Mouse (Mus musculus) heart, embryonic 11.5 days (tissue): Measurements from ENCODE around the gene Map3k10. TPM values are rescaled to one million over a fixed set of nuclear protein-coding genes. Genes with fewer than 3 reads are reported as not detected.

Source experiments
- ATAC-seq: fragments of 200-750 bp; cut with Nextera tagmentation; replicated peaks from 2 replicates; pipeline ENCODE4 v1.8.0; 2017; ENCODE audit warnings: moderate library complexity; ENCODE audit not compliant: insufficient number of reproducible peaks, low FRiP score, low TSS enrichment
- H3K27ac ChIP-seq: fragments of 300-500 bp; sonication (generic); 2 replicates; pipeline ENCODE4 v1.5.1; 2014; ENCODE audit warnings: mild to moderate bottlenecking, low read depth, low read length
- H3K27me3 ChIP-seq: fragments of 300-500 bp; sonication (generic); 2 replicates; pipeline ENCODE4 v1.6.1; 2014; ENCODE audit warnings: mild to moderate bottlenecking, low read length, mixed read lengths; ENCODE audit not compliant: control insufficient read depth, insufficient read depth
- H3K36me3 ChIP-seq: fragments of 300-500 bp; sonication (generic); 2 replicates; pipeline ENCODE4 v1.6.1; 2014; ENCODE audit warnings: mild to moderate bottlenecking, low read length, moderate library complexity, mixed read lengths; ENCODE audit not compliant: control insufficient read depth, insufficient read depth
- H3K4me1 ChIP-seq: fragments of 300-500 bp; sonication (generic); 2 replicates; pipeline ENCODE4 v1.6.1; 2014; ENCODE audit warnings: low read length; ENCODE audit not compliant: control insufficient read depth, insufficient read depth
- H3K4me2 ChIP-seq: fragments of 300-500 bp; sonication (generic); 2 replicates; pipeline ENCODE4 v1.6.1; 2014; ENCODE audit warnings: mild to moderate bottlenecking, moderate library complexity
- H3K4me3 ChIP-seq: fragments of 300-500 bp; sonication (generic); 2 replicates; pipeline ENCODE4 v1.5.1; 2014; ENCODE audit warnings: low read depth, low read length
- H3K9ac ChIP-seq: fragments of 300-500 bp; sonication (generic); 2 replicates; pipeline ENCODE4 v1.6.1; 2014; ENCODE audit warnings: mild to moderate bottlenecking, low read depth, low read length, moderate library complexity
- H3K9me3 ChIP-seq: fragments of 300-500 bp; sonication (generic); replicated peaks from 2 replicates; pipeline ENCODE4 v1.6.1; 2016; ENCODE audit warnings: low read length; ENCODE audit not compliant: control insufficient read depth
- WGBS: fragments of 180-500 bp; shearing (Covaris S2); extraction: QIAGEN DNeasy Blood & Tissue Kit; methylation state at CpG from one replicate; pipeline ENCODE4 v1.1.7; 2014; ENCODE audit not compliant: insufficient replicate concordance; 5-methylcytosine and 5-hydroxymethylcytosine counted together
- polyA plus RNA-seq: library from polyadenylated mRNA; unstranded; fragments of >200 nt; fragmentation: Nextera tagmentation; extraction: Ambion mirVana; gene quantifications from 2 replicates; pipeline ENCODE4 v1.2.1, GENCODE M21; 2014

Gene Map3k10
- polyA plus RNA-seq, 1 experiment from 2014 or later = 3.6 TPM

DNA sequence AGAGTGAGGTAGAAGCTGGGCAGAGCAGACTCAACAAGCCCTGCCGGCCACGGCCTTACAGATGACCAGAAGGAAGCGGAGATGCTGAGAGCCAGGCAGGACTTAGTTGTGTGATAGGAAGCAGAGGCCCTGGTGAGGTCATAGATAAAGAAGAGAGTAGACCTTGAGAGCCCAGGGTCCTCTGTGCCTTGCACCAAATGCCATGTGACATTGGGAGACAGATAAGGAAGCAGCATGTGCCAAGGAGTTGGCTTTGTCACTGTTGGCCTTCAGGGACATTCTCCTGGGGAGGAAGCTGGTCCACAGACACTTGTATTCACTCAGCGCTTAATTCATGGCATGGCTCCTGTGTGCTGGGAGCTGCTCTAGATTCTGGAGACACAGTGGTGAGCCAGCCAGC lies 65.1 kb downstream of the Map3k10 start:
- H3K27ac ChIP-seq = peak overlapping the region; percentile 54
- H3K4me1 ChIP-seq = peaks cover 66% of the 10 kb centered on the region
- 29% methylated on average over 4 of the region's 4 CpGs for WGBS

DNA sequence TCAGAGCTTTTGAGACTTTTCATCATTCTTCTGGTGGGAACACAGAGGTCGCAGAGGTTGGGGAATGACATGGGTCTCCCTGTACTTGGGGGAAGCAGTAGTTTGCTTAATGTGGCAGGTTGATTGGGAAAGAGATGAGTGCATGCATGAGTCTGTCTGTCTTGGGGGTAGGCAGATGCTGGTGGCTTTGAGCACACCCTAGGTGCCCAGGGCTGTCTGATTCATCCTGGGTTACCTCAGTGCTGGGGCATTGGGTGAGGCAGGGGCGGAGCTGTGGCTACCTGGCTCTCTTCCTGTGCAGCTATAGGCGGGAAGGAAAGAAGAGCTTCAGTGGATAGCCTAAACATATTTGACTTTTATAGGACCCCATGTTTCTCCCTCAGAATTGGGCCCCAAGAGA lies 66.3 kb downstream of the Map3k10 start:
- WGBS = 94% methylated on average over 3 of the region's 3 CpGs
- Histone ChIP-seq H3K4me3 (no peak overlapping the region), H3K36me3 (peaks cover 4% of the 10 kb centered on the region; the same call in 1 of the 2 replicates), H3K4me1 (peaks cover 71% of the 10 kb centered on the region), H3K27me3 (no peaks in the 10 kb centered on the region), H3K9me3 (no peaks in the 10 kb centered on the region), H3K4me2 (no peak overlapping the region), H3K9ac (no peak overlapping the region; the same call in 1 of the 2 replicates), H3K27ac (no peak overlapping the region)
- no peak for ATAC-seq

More for the DNA sequence above, 65.1 kb downstream of the Map3k10 start:
- no peak overlapping the region for H3K4me3 ChIP-seq
- 0 out of 2 replicates have a peak, but pooled peaks have one; percentile 20 for ATAC-seq
- H3K36me3 ChIP-seq = peaks cover 4% of the 10 kb centered on the region; the same call in 1 of the 2 replicates
- peak overlapping the region; percentile 11; the same call in 1 of the 2 replicates for H3K4me2 ChIP-seq
- H3K27me3 ChIP-seq = no peaks in the 10 kb centered on the region
- no peak overlapping the region for H3K9ac ChIP-seq
- H3K9me3 ChIP-seq = no peaks in the 10 kb centered on the region

DNA sequence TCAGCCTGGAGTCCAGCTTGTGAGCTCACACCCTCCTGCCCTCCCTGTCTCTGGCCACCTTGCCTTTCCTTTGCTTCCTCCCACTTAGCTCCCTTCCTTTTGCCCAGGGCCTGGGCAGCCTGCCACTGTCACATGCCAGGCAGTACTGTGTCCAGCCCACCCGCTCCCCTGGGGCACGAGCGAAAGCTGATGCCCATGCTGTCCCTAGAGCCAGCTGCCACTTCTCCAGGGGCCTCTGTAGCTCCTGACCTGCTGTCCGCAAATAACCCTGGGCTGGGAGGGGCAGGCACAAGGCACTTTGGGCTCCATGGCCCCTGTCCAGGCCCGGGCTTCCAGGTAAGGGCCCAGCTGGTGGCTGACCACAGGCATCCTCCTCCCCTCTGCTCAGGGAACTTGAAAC lies 66.8 kb downstream of the Map3k10 start:
- Histone ChIP-seq H3K9ac (no peak overlapping the region; the same call in 1 of the 2 replicates), H3K4me1 (peaks cover 70% of the 10 kb centered on the region), H3K4me3 (no peak overlapping the region), H3K27ac (no peak overlapping the region), H3K9me3 (no peaks in the 10 kb centered on the region), H3K36me3 (peaks cover 4% of the 10 kb centered on the region; the same call in 1 of the 2 replicates), H3K4me2 (no peak overlapping the region; the same call in 1 of the 2 replicates), H3K27me3 (no peaks in the 10 kb centered on the region)
- 52% methylated on average over 5 of the region's 5 CpGs for WGBS
- no peak for ATAC-seq

DNA sequence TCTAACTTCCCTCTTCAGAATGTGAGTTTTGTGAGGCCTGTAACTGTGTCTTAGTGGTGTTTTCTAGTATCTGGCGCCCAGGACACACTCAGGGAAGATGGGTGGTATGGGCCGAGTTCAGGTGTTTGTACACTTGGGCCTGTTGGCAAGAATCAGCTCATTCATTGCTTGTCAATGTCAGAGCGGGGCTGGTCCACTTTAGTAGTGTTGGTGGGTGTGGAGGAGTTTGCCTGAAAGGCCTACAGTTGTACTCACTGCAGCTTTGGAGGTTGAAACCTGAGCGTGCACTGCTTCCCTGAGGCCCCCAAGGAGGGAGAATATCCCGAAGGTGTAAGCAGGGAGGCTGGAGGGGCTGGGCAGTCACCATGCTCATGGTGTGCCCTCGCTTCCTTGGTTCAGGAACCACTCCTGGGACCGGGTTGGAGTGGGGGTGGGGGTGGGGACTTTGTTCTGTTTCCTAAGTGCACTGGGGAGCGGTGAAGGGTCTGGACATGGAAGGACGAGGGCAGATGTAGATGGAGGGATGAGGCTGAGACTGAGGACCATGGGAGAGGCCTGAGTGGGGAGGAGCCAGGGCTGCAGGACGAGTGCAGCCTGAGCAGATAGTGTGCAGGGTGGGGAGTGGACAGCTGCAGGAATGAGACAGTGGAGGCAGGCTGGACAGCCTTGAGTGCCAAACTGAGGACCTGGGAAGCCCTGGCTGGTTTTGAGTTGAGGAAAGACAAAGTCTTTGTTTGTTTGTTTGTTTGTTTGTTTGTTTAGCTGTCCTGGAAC lies 67.7 kb downstream of the Map3k10 start:
- Histone ChIP-seq H3K4me3 (no peak overlapping the region), H3K9ac (peak overlapping the region; percentile 54), H3K4me1 (peaks cover 75% of the 10 kb centered on the region), H3K27ac (peak overlapping the region; percentile 84), H3K27me3 (no peaks in the 10 kb centered on the region), H3K9me3 (no peaks in the 10 kb centered on the region), H3K4me2 (peak overlapping the region; percentile 47; the same call in 1 of the 2 replicates), H3K36me3 (peaks cover 4% of the 10 kb centered on the region; the same call in 1 of the 2 replicates)
- WGBS = 46% methylated on average over 10 of the region's 10 CpGs
- 0 out of 2 replicates have a peak, but pooled peaks have one; percentile 29 for ATAC-seq

Other genes with a start within 250 kb of the Map3k10 start
- gene Sptbn4, start 226.9 kb downstream of the Map3k10 start, polyA plus RNA-seq = 0.23 and 0.30 TPM in 2 replicates
- gene Blvrb, start 226.6 kb downstream of the Map3k10 start, polyA plus RNA-seq = 106 and 121 TPM in 2 replicates
- gene Sertad3, start 200.8 kb downstream of the Map3k10 start, polyA plus RNA-seq = 19.9 and 20.3 TPM in 2 replicates
- 37.5 and 38.8 TPM in 2 replicates for gene Sertad1, start 187.7 kb downstream of the Map3k10 start, polyA plus RNA-seq
- gene Prx, start 175.3 kb downstream of the Map3k10 start, polyA plus RNA-seq = 0.76 and 0.96 TPM in 2 replicates
- gene Hipk4, start 151.3 kb downstream of the Map3k10 start, polyA plus RNA-seq = 0.44 and 0.57 TPM in 2 replicates
- gene Pld3, start 121.4 kb downstream of the Map3k10 start, polyA plus RNA-seq = 59.5 and 64.2 TPM in 2 replicates
- 22.5 and 29.3 TPM in 2 replicates for gene 2310022A10Rik, start 121.4 kb downstream of the Map3k10 start, polyA plus RNA-seq
- 72.1 and 78.0 TPM in 2 replicates for gene Akt2, start 83.0 kb downstream of the Map3k10 start, polyA plus RNA-seq
- not detected in 2 replicates for gene Ttc9b, start 20.7 kb downstream of the Map3k10 start, polyA plus RNA-seq
- 1.7 and 3.1 TPM in 2 replicates for gene Zfp607b, start 14.7 kb upstream of the Map3k10 start, polyA plus RNA-seq
- gene Zfp60, start 56.8 kb upstream of the Map3k10 start, polyA plus RNA-seq = 21.8 and 22.5 TPM in 2 replicates
- gene Zfp626, start 132.6 kb upstream of the Map3k10 start, polyA plus RNA-seq = 1.5 and 2.1 TPM in 2 replicates
- gene Zfp59, start 164.0 kb upstream of the Map3k10 start, polyA plus RNA-seq = 5.5 and 6.5 TPM in 2 replicates
- gene Zfp607a, start 182.9 kb upstream of the Map3k10 start, polyA plus RNA-seq = 3.1 and 3.7 TPM in 2 replicates